Mouse (Mus musculus): ENCODE data around the gene Slc13a2.

GRCm38 (mm10) chr11:78367456-78368225, 54.4 kb downstream of the Slc13a2 start:
- no peak for TF ChIP-seq CTCF (IDR thresholded peaks at IDR 0.05; ENCODE audit: control insufficient read depth, insufficient read depth, low read length)
- TF ChIP-seq POLR2A (IDR thresholded peaks at IDR 0.05; ENCODE audit: borderline replicate concordance, control insufficient read depth, low read depth, low read length): no peak

All from bone marrow, adult 2 months (tissue).